Mouse (Mus musculus): ENCODE measurements around the gene Lrtm2.

- TF ChIP-seq CTCF (IDR thresholded peaks at IDR 0.05) (no peak), EP300 (IDR thresholded peaks at IDR 0.05) (peak; percentile 67; the same call in 1 of the 2 replicates)
Observed at GRCm38 (mm10) chr6:119333202-119333601, 2.6 kb upstream of the Lrtm2 start.
